Mouse (Mus musculus): Measurements from ENCODE around the gene Rasgrp2. TPM values are rescaled to one million over a fixed set of nuclear protein-coding genes. Genes with fewer than 3 reads are reported as not detected.

Rasgrp2 gene
- polyA plus RNA-seq, 1 experiment from 2014 or later: 18.6 TPM

DNA sequence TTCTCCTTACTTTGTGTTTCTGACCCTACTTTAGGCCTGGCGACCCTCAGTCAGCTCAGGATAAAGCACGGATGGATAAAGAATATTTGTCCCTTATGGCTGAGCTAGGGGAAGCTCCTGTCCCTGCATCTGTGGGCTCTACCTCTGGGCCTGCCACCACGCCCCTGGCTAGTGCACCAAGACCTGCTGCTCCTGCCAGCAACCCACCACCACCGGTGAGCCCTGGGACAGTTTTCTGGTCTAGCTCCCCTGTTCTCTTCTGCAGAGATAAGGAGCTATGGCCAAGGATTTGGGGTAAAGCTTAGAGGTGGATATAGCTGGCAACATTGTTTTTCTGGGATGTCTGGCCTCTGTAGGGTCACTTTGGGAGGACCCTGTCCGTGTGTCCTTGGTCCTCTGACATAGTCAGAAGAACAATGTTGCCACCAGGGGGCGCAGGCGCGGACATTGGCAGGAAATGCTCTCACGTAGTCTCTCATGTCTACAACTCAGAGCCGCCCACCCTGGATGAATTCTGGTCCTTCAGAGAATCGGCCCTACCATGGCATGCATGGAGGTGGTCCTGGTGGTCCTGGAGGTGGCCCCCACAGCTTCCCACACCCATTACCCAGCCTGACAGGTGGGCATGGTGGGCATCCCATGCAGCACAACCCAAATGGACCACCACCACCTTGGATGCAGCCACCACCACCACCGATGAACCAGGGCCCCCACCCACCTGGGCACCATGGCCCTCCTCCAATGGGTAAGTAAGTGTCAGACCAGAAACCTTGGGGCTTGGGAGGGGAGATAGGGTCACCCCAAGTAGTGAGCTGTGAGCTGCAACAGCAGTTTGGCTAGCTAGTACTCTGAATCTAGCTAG lies 25.4 kb upstream of the Rasgrp2 start:
- WGBS: 74% methylated on average over 12 of the region's 12 CpGs

DNA sequence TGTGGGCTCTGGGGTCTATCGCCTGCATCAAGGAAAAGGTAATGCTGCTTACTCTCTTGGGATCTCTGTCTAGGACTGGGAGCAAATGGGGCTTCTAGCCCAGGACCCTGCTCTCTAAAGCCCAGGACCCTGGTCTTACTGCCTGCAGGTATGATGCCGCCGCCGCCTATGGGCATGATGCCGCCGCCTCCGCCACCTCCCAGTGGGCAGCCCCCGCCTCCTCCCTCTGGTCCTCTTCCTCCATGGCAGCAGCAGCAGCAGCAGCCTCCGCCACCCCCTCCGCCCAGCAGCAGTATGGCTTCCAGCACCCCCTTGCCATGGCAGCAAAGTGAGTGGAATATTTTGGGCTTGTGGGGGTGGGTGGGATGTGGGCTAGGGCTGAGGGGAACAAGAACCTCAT lies 24.6 kb upstream of the Rasgrp2 start:
- 98% methylated on average over 10 of the region's 10 CpGs for WGBS
- H3K36me3 ChIP-seq (replicated peaks): peaks cover 100% of the 10 kb centered on the region
- no peaks in the 10 kb centered on the region for H3K9me3 ChIP-seq
- H3K27me3 ChIP-seq (replicated peaks; ENCODE audit: low read depth, poor library complexity, severe bottlenecking): no peaks in the 10 kb centered on the region
- no peak for DNase-seq (ENCODE audit: low spot score)
- no peak overlapping the region for H3K4me3 ChIP-seq
- no peak overlapping the region for H3K27ac ChIP-seq (replicated peaks)
- H3K4me1 ChIP-seq: no peaks in the 10 kb centered on the region

More for the DNA sequence above, 25.4 kb upstream of the Rasgrp2 start:
- Histone ChIP-seq H3K4me1 (no peaks in the 10 kb centered on the region), H3K9me3 (no peaks in the 10 kb centered on the region), H3K27me3 (replicated peaks; ENCODE audit: low read depth, poor library complexity, severe bottlenecking) (no peaks in the 10 kb centered on the region), H3K4me3 (no peak overlapping the region), H3K36me3 (replicated peaks) (peaks cover 100% of the 10 kb centered on the region), H3K27ac (replicated peaks) (no peak overlapping the region)
- peak; percentile 80 for DNase-seq (ENCODE audit: low spot score)

DNA sequence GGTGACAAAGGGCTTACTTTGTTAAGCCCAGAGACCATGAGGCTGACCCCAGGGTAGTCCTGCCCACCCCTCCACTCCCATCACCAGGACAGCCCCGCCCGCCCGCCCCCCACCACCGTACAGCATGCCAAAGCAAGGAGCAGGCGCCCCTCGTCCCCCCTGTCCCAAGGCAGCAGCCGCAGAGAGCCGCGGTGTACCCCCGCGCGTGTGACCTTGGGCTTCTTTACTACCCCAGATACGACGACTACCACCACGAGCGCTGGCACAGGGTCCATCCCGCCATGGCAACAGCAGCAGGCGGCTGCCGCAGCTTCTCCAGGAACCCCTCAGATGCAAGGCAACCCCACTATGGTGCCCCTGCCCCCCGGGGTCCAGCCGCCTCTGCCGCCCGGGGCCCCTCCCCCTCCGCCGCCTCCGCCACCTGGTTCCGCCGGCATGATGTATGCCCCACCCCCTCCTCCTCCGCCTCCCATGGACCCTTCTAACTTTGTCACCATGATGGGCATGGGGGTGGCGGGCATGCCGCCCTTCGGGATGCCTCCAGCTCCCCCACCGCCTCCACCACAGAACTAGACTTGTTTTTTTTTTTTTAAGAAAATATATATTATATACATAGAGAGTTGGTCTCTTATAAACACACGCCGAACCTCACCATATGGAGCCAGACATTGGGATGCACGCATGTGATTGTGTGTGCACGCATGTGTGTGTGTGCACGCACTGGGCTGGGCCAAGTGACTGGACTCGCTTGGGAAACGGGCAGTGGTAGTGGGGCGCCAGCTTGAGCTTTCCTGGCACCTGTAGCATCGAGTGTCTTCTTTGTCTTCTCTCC lies 23.5 kb upstream of the Rasgrp2 start:
- H3K4me1 ChIP-seq: no peaks in the 10 kb centered on the region
- H3K9me3 ChIP-seq: no peaks in the 10 kb centered on the region
- H3K4me3 ChIP-seq: 0 out of 2 replicates have a peak overlapping the region, but pooled peaks have one; percentile 18
- no peak overlapping the region for H3K27ac ChIP-seq (replicated peaks)
- DNase-seq (ENCODE audit: low spot score): no peak
- H3K27me3 ChIP-seq (replicated peaks; ENCODE audit: low read depth, poor library complexity, severe bottlenecking): no peaks in the 10 kb centered on the region
- H3K36me3 ChIP-seq (replicated peaks): peaks cover 97% of the 10 kb centered on the region
- WGBS: 94% methylated on average over 42 of the region's 42 CpGs

GRCm38 (mm10) chr19:6376255-6376564 lies 22.9 kb upstream of the Rasgrp2 start:
- Histone ChIP-seq H3K27ac (replicated peaks) (no peak overlapping the region), H3K9me3 (no peaks in the 10 kb centered on the region), H3K4me3 (no peak overlapping the region), H3K4me1 (no peaks in the 10 kb centered on the region), H3K36me3 (replicated peaks) (peaks cover 97% of the 10 kb centered on the region), H3K27me3 (replicated peaks; ENCODE audit: low read depth, poor library complexity, severe bottlenecking) (no peaks in the 10 kb centered on the region)
- peak; percentile 69 for DNase-seq (ENCODE audit: low spot score)
- 86% methylated on average over 14 of the region's 14 CpGs for WGBS

DNA sequence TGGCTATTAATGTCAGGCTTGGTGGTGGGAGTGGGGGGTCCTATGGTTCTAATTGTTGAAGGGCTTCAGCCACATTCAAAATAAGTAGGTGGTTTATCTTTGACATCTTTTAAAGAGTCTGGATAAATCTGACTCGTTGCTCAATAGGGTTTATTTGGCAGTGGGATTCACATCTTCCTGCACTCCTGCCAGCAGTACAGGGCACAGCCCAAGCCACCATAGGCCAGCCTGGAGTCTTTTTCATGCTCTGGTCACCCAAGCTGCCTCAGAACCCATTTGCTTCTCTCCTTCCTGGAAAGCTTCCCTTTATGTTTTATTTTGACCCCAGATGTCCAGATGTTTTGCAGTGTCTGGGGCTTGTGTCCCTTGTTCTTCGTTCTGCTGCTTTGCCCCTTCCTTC lies 22.5 kb upstream of the Rasgrp2 start:
- no peak for DNase-seq (ENCODE audit: low spot score)
- Histone ChIP-seq H3K27ac (replicated peaks) (no peak overlapping the region), H3K9me3 (no peaks in the 10 kb centered on the region), H3K36me3 (replicated peaks) (peaks cover 94% of the 10 kb centered on the region), H3K4me3 (no peak overlapping the region), H3K27me3 (replicated peaks; ENCODE audit: low read depth, poor library complexity, severe bottlenecking) (no peaks in the 10 kb centered on the region), H3K4me1 (no peaks in the 10 kb centered on the region)
- 95% methylated on average over 2 of the region's 2 CpGs for WGBS

DNA sequence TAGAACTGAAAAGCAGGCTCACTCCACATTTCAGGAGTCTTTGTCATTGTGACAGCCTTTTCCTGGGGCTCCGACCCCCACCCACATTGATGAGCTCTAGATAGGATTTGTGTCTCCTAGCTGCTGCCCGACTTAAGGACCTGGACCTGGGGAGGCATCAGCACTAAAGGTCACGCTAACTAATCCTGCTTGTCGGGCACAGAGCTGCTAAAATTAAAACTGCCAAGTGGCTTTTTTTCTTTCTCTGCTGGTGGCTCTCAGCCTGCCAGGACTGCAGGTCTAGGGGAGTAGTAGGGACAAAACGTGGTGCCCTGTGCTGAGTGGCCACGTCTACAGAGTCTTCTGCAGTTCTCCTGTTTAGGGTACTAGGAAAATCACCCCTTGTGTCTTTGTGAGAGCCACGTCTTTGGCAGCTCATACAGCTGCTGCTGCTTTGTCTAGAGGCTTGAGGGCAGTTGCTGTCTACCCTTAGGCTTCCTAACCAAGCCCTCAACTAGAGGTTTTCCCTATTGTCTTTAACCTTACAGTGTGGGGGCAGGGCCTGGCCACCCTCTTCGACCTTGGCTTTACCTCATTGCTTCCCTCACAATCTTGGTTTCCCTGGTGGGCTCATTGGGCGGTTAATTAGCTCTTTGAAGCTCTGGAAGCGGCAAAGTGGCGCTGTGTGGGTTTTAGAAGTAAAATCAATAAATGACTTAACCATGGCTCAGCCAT lies 21.7 kb upstream of the Rasgrp2 start:
- peaks cover 85% of the 10 kb centered on the region for H3K36me3 ChIP-seq (replicated peaks)
- WGBS: 82% methylated on average over 11 of the region's 11 CpGs
- no peak for DNase-seq (ENCODE audit: low spot score)
- no peaks in the 10 kb centered on the region for H3K27me3 ChIP-seq (replicated peaks; ENCODE audit: low read depth, poor library complexity, severe bottlenecking)
- no peak overlapping the region for H3K4me3 ChIP-seq
- H3K9me3 ChIP-seq: no peaks in the 10 kb centered on the region
- no peaks in the 10 kb centered on the region for H3K4me1 ChIP-seq
- H3K27ac ChIP-seq (replicated peaks): no peak overlapping the region

GRCm38 (mm10) chr19:6380411-6381166 lies 18.6 kb upstream of the Rasgrp2 start:
- no peak for DNase-seq (ENCODE audit: low spot score)
- Histone ChIP-seq H3K4me3 (no peak overlapping the region), H3K9me3 (no peaks in the 10 kb centered on the region), H3K27ac (replicated peaks) (no peak overlapping the region), H3K36me3 (replicated peaks) (peaks cover 54% of the 10 kb centered on the region), H3K27me3 (replicated peaks; ENCODE audit: low read depth, poor library complexity, severe bottlenecking) (no peaks in the 10 kb centered on the region), H3K4me1 (peaks cover 24% of the 10 kb centered on the region)
- 89% methylated on average over 9 of the region's 9 CpGs for WGBS

DNA sequence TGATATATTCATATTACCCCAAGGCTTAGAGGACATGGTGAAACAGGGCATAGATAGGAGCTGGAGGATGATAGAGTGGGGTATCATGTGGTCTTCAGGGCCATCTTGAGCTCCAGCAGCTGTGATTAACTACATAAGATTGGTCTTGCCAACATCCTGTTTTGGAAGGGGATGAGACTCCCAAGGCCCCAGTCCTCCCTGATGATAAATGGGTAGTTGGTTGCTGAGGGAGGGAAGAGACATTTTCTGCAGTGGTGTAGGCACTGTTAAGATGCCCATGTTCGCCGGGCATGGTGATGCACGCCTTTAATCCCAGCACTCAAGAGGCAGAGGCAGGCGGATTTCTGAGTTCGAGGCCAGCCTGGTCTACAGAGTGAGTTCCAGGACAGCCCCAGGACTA lies 17.9 kb upstream of the Rasgrp2 start:
- WGBS: 96% methylated on average over 5 of the region's 5 CpGs
- no peak overlapping the region for H3K27ac ChIP-seq (replicated peaks)
- no peak overlapping the region for H3K4me3 ChIP-seq
- no peaks in the 10 kb centered on the region for H3K27me3 ChIP-seq (replicated peaks; ENCODE audit: low read depth, poor library complexity, severe bottlenecking)
- DNase-seq (ENCODE audit: low spot score): no peak
- H3K36me3 ChIP-seq (replicated peaks): peaks cover 48% of the 10 kb centered on the region
- no peaks in the 10 kb centered on the region for H3K9me3 ChIP-seq
- H3K4me1 ChIP-seq: peaks cover 28% of the 10 kb centered on the region

DNA sequence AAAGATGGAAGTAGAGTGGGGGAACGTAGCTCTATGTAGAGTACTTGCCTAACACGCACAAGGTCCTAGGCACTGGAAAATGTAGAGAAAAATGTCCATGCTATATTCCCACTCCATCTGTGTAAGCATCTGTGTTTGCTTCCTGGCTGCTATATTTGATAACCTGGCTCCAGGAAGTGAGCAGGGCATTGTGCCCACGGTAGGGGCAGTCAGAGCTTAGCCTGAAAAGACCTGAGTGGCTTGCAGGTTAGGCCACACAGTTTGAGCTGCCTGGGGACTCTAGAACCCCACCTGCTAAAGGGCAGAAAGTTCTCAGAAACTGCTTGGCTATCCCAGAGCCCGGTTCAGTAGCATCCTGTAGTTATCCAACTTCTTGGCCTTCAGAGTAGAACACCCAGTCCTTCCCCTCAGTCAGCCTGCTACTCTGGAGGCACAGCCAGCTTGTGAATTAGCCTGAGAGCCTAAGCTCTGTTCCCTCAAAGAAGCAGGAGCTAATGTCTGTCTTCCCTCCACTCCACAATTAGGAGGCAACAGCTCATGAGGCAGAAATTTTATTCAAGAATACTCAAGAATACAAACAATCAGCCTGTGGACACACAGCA lies 16.7 kb upstream of the Rasgrp2 start:
- peaks cover 32% of the 10 kb centered on the region for H3K4me1 ChIP-seq
- H3K36me3 ChIP-seq (replicated peaks): peaks cover 36% of the 10 kb centered on the region
- 76% methylated on average over 4 of the region's 4 CpGs for WGBS
- no peak overlapping the region for H3K27ac ChIP-seq (replicated peaks)
- no peaks in the 10 kb centered on the region for H3K9me3 ChIP-seq
- no peaks in the 10 kb centered on the region for H3K27me3 ChIP-seq (replicated peaks; ENCODE audit: low read depth, poor library complexity, severe bottlenecking)
- DNase-seq (ENCODE audit: low spot score): no peak
- no peak overlapping the region for H3K4me3 ChIP-seq

- peaks cover 32% of the 10 kb centered on the region for H3K4me1 ChIP-seq
- peaks cover 4% of the 10 kb centered on the region; the same call in 1 of the 2 replicates for H3K27me3 ChIP-seq (replicated peaks; ENCODE audit: low read depth, poor library complexity, severe bottlenecking)
- H3K27ac ChIP-seq (replicated peaks): 0 out of 2 replicates have a peak overlapping the region, but pooled peaks have one; percentile 0
- WGBS: 53% methylated on average over 5 of the region's 5 CpGs
- H3K4me3 ChIP-seq: no peak overlapping the region
- H3K36me3 ChIP-seq (replicated peaks): peaks cover 26% of the 10 kb centered on the region
- no peaks in the 10 kb centered on the region for H3K9me3 ChIP-seq
- no peak for DNase-seq (ENCODE audit: low spot score)
These were observed 15.7 kb upstream of the Rasgrp2 start for GRCm38 (mm10) chr19:6383470-6383869.

GRCm38 (mm10) chr19:6384128-6384527 lies 15.0 kb upstream of the Rasgrp2 start, which contains the start of gene Pygm:
TSS of gene Pygm (plus strand) at chr19:6384399.
- Histone ChIP-seq H3K9me3 (no peaks in the 10 kb centered on the region), H3K4me3 (no peak within 1 kb of the TSS; the same call in 1 of the 2 replicates), H3K27ac (replicated peaks) (peak within 1 kb of the TSS; percentile 7; the same call in 1 of the 2 replicates), H3K27me3 (replicated peaks; ENCODE audit: low read depth, poor library complexity, severe bottlenecking) (peaks cover 11% of the 10 kb centered on the region), H3K36me3 (replicated peaks) (peaks cover 19% of the 10 kb centered on the region), H3K4me1 (peaks cover 35% of the 10 kb centered on the region)
- 17% methylated on average over 7 of the region's 7 CpGs for WGBS
- peak; percentile 45 for DNase-seq (ENCODE audit: low spot score)

Measured in embryonic facial prominence, embryonic 10.5 days (tissue).